Mouse (Mus musculus) liver, embryonic 11.5 days (tissue): Measurements from ENCODE around the gene Fpr-rs6. TPM values are rescaled to one million over a fixed set of nuclear protein-coding genes. Genes with fewer than 3 reads are reported as not detected.

ENCODE experiments used
- ATAC-seq: fragments of 200-750 bp; cut with Nextera tagmentation; replicated peaks from 2 replicates; pipeline ENCODE4 v1.8.0; 2017; ENCODE audit warnings: moderate number of reproducible peaks, mild to moderate bottlenecking, moderate TSS enrichment, moderate library complexity; ENCODE audit not compliant: low FRiP score
- DNase-seq: peaks from one replicate; pipeline ENCODE4 v3.0.0-alpha.2; 2017; ENCODE audit warnings: low spot score
- H3K27ac ChIP-seq: fragments of 300-500 bp; sonication (generic); 2 replicates; pipeline ENCODE4 v1.5.1; 2014; ENCODE audit warnings: mild to moderate bottlenecking, low read depth, low read length, control low read depth
- H3K27me3 ChIP-seq: fragments of 300-500 bp; sonication (generic); replicated peaks from 2 replicates; pipeline ENCODE4 v1.6.1; 2014; ENCODE audit warnings: low read length, mixed read lengths; ENCODE audit not compliant: control insufficient read depth, insufficient read depth
- H3K36me3 ChIP-seq: fragments of 300-500 bp; sonication (generic); 2 replicates; pipeline ENCODE4 v1.6.1; 2014; ENCODE audit warnings: mild to moderate bottlenecking, low read length, moderate library complexity, mixed read lengths; ENCODE audit not compliant: control insufficient read depth, insufficient read depth
- H3K4me1 ChIP-seq: fragments of 300-500 bp; sonication (generic); replicated peaks from 2 replicates; pipeline ENCODE4 v1.6.1; 2014; ENCODE audit warnings: low read length, mixed read lengths; ENCODE audit not compliant: control insufficient read depth, insufficient read depth
- H3K4me2 ChIP-seq: fragments of 300-500 bp; sonication (generic); 2 replicates; pipeline ENCODE4 v1.6.1; 2014; ENCODE audit warnings: mild to moderate bottlenecking, control low read depth, moderate library complexity
- H3K4me3 ChIP-seq: fragments of 300-500 bp; sonication (generic); 2 replicates; pipeline ENCODE4 v1.5.1; 2014; ENCODE audit warnings: low read depth, low read length, control low read depth
- H3K9ac ChIP-seq: fragments of 300-500 bp; sonication (generic); 2 replicates; pipeline ENCODE4 v1.6.1; 2014; ENCODE audit warnings: low read depth, low read length, control low read depth
- H3K9me3 ChIP-seq: fragments of 300-500 bp; sonication (generic); 2 replicates; pipeline ENCODE4 v1.6.1; 2016; ENCODE audit warnings: low read length, inconsistent platforms, mixed read lengths; ENCODE audit not compliant: control insufficient read depth
- polyA plus RNA-seq: library from polyadenylated mRNA; unstranded; fragments of >200 nt; fragmentation: Nextera tagmentation; extraction: Ambion mirVana; gene quantifications from 2 replicates; pipeline ENCODE4 v1.2.1, GENCODE M21; 2014

Gene Fpr-rs6
- not detected in 2 replicates for polyA plus RNA-seq

DNA sequence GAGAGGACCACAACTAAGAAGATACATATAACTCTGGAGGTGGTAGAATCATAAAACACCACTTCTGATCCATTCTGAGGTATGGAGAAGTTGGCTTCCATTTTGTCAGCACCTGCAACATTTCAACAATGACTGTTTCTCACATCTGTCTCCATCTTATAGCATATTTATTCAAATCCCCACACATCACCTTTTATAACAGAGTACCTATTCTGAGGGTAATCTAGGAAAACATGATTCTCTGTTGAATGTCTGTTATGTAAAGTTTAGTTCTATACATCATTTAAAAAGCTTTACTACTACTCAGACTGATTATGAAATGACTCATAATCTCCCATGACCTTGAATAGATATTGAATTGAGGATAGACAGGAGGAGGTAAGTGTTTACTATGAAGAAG is at the start of gene Fpr-rs6:
Gene Fpr-rs6, minus strand, starts transcription at position 101 of the 400 bp plus-strand sequence.
- H3K27ac ChIP-seq: no peak within 1 kb of the TSS
- H3K36me3 ChIP-seq: no peaks in the 10 kb centered on the region
- no peaks in the 10 kb centered on the region for H3K4me1 ChIP-seq
- no peaks in the 10 kb centered on the region for H3K9me3 ChIP-seq
- H3K27me3 ChIP-seq: no peaks in the 10 kb centered on the region
- no peak within 1 kb of the TSS for H3K4me3 ChIP-seq
- no peak within 1 kb of the TSS for H3K9ac ChIP-seq
- DNase-seq: no peak
- ATAC-seq: no peak
- no peak within 1 kb of the TSS for H3K4me2 ChIP-seq

Other genes with a start within 250 kb of the Fpr-rs6 start
- not detected in 2 replicates for gene Vmn2r104, start 134.8 kb downstream of the Fpr-rs6 start, polyA plus RNA-seq
- not detected in 2 replicates for gene Fpr-rs7, start 68.9 kb downstream of the Fpr-rs6 start, polyA plus RNA-seq
- gene Vmn2r105, start 52.0 kb upstream of the Fpr-rs6 start, polyA plus RNA-seq: not detected in 2 replicates
- not detected in 2 replicates for gene Vmn2r106, start 102.5 kb upstream of the Fpr-rs6 start, polyA plus RNA-seq
- gene Vmn2r107, start 162.1 kb upstream of the Fpr-rs6 start, polyA plus RNA-seq: not detected in 2 replicates
- not detected in 2 replicates for gene Vmn1r224, start 231.0 kb upstream of the Fpr-rs6 start, polyA plus RNA-seq